Mouse (Mus musculus): Measurements from ENCODE around the gene Tmed9. TPM values are rescaled to one million over a fixed set of nuclear protein-coding genes. Genes with fewer than 3 reads are reported as not detected.
"Not testable (repeated sequence)": the region's sequence is repeated elsewhere in the genome, so short reads cannot be mapped to it uniquely, and the experiment has no call there.

Gene Tmed9
- polyA plus RNA-seq, 1 experiment from 2014 or later, result 102 TPM

GRCm38 (mm10) chr13:55543447-55543846 is 30.1 kb upstream of the Tmed9 start:
- peaks cover 100% of the 10 kb centered on the region for H3K36me3 ChIP-seq
- H3K4me1 ChIP-seq (replicated peaks), result no peaks in the 10 kb centered on the region
- no peaks in the 10 kb centered on the region for H3K9me3 ChIP-seq
- 93% methylated on average over 8 of the region's 8 CpGs for WGBS
- H3K27ac ChIP-seq, result no peak overlapping the region
- no peak for DNase-seq (ENCODE audit: low spot score)
- H3K27me3 ChIP-seq (ENCODE audit: insufficient read depth, poor library complexity, severe bottlenecking), result no peaks in the 10 kb centered on the region
- no peak overlapping the region for H3K4me3 ChIP-seq

- no peaks in the 10 kb centered on the region for H3K27me3 ChIP-seq (ENCODE audit: insufficient read depth, poor library complexity, severe bottlenecking)
- H3K36me3 ChIP-seq, result peaks cover 100% of the 10 kb centered on the region
Observed at GRCm38 (mm10) chr13:55544792-55545191, 28.7 kb upstream of the Tmed9 start.

GRCm38 (mm10) chr13:55547916-55548315 is 25.6 kb upstream of the Tmed9 start:
- Histone ChIP-seq H3K4me3 (no peak overlapping the region), H3K4me1 (replicated peaks) (no peaks in the 10 kb centered on the region), H3K36me3 (peaks cover 100% of the 10 kb centered on the region), H3K27ac (no peak overlapping the region), H3K9me3 (no peaks in the 10 kb centered on the region), H3K27me3 (ENCODE audit: insufficient read depth, poor library complexity, severe bottlenecking) (no peaks in the 10 kb centered on the region)
- WGBS, result 88% methylated on average over 2 of the region's 2 CpGs
- DNase-seq (ENCODE audit: low spot score), result no peak

More at GRCm38 (mm10) chr13:55544792-55545191, 28.7 kb upstream of the Tmed9 start:
- Histone ChIP-seq H3K4me1 (replicated peaks) (no peaks in the 10 kb centered on the region), H3K27ac (no peak overlapping the region), H3K4me3 (no peak overlapping the region), H3K9me3 (no peaks in the 10 kb centered on the region)
- WGBS, result 92% methylated on average over 6 of the region's 6 CpGs
- no peak for DNase-seq (ENCODE audit: low spot score)

- H3K4me3 ChIP-seq, result no peak overlapping the region
- H3K27ac ChIP-seq, result no peak overlapping the region
- WGBS, result 92% methylated on average over 5 of the region's 5 CpGs
- DNase-seq (ENCODE audit: low spot score), result no peak
- no peaks in the 10 kb centered on the region for H3K27me3 ChIP-seq (ENCODE audit: insufficient read depth, poor library complexity, severe bottlenecking)
- no peaks in the 10 kb centered on the region for H3K9me3 ChIP-seq
- H3K36me3 ChIP-seq, result peaks cover 100% of the 10 kb centered on the region
- no peaks in the 10 kb centered on the region for H3K4me1 ChIP-seq (replicated peaks)
Observed at GRCm38 (mm10) chr13:55548426-55548825, 25.1 kb upstream of the Tmed9 start.

- no peak for DNase-seq (ENCODE audit: low spot score)
- H3K4me3 ChIP-seq, result no peak overlapping the region
- H3K36me3 ChIP-seq, result peaks cover 100% of the 10 kb centered on the region
- H3K9me3 ChIP-seq, result no peaks in the 10 kb centered on the region
- no peaks in the 10 kb centered on the region for H3K4me1 ChIP-seq (replicated peaks)
- H3K27ac ChIP-seq, result no peak overlapping the region
- WGBS, result 88% methylated on average over 15 of the region's 15 CpGs
- no peaks in the 10 kb centered on the region for H3K27me3 ChIP-seq (ENCODE audit: insufficient read depth, poor library complexity, severe bottlenecking)
Observed at GRCm38 (mm10) chr13:55549061-55549460, 24.5 kb upstream of the Tmed9 start.

- H3K4me3 ChIP-seq, result no peak overlapping the region
- no peaks in the 10 kb centered on the region for H3K27me3 ChIP-seq (ENCODE audit: insufficient read depth, poor library complexity, severe bottlenecking)
- H3K36me3 ChIP-seq, result peaks cover 85% of the 10 kb centered on the region
Observed at GRCm38 (mm10) chr13:55555921-55556320, 17.6 kb upstream of the Tmed9 start.

GRCm38 (mm10) chr13:55557499-55557898 is 16.0 kb upstream of the Tmed9 start:
- no peaks in the 10 kb centered on the region for H3K9me3 ChIP-seq
- no peaks in the 10 kb centered on the region for H3K27me3 ChIP-seq (ENCODE audit: insufficient read depth, poor library complexity, severe bottlenecking)
- H3K36me3 ChIP-seq, result peaks cover 76% of the 10 kb centered on the region
- DNase-seq (ENCODE audit: low spot score), result no peak
- no peak overlapping the region for H3K4me3 ChIP-seq
- 93% methylated on average over 6 of the region's 6 CpGs for WGBS
- H3K4me1 ChIP-seq (replicated peaks), result no peaks in the 10 kb centered on the region
- no peak overlapping the region for H3K27ac ChIP-seq

More at GRCm38 (mm10) chr13:55555921-55556320, 17.6 kb upstream of the Tmed9 start:
- Histone ChIP-seq H3K9me3 (no peaks in the 10 kb centered on the region), H3K27ac (no peak overlapping the region), H3K4me1 (replicated peaks) (no peaks in the 10 kb centered on the region)
- DNase-seq (ENCODE audit: low spot score), result no peak
- 91% methylated on average over 9 of the region's 9 CpGs for WGBS

- no peaks in the 10 kb centered on the region for H3K27me3 ChIP-seq (ENCODE audit: insufficient read depth, poor library complexity, severe bottlenecking)
- no peak for DNase-seq (ENCODE audit: low spot score)
- H3K4me3 ChIP-seq, result no peak overlapping the region
- no peak overlapping the region for H3K27ac ChIP-seq
- H3K36me3 ChIP-seq, result peaks cover 79% of the 10 kb centered on the region
- no peaks in the 10 kb centered on the region for H3K9me3 ChIP-seq
- 82% methylated on average over 7 of the region's 7 CpGs for WGBS
- H3K4me1 ChIP-seq (replicated peaks), result no peaks in the 10 kb centered on the region
Observed at GRCm38 (mm10) chr13:55563266-55563879, 10.2 kb upstream of the Tmed9 start.

GRCm38 (mm10) chr13:55567001-55567400 is 6.5 kb upstream of the Tmed9 start:
- Histone ChIP-seq H3K4me1 (replicated peaks) (peaks cover 24% of the 10 kb centered on the region), H3K27me3 (ENCODE audit: insufficient read depth, poor library complexity, severe bottlenecking) (no peaks in the 10 kb centered on the region), H3K36me3 (peaks cover 69% of the 10 kb centered on the region), H3K4me3 (no peak overlapping the region), H3K9me3 (no peaks in the 10 kb centered on the region), H3K27ac (no peak overlapping the region)
- WGBS, result 94% methylated on average over 6 of the region's 6 CpGs
- no peak for DNase-seq (ENCODE audit: low spot score)

GRCm38 (mm10) chr13:55567949-55568348 is 5.6 kb upstream of the Tmed9 start:
- H3K36me3 ChIP-seq, result peaks cover 66% of the 10 kb centered on the region
- WGBS, result 91% methylated on average over 2 of the region's 2 CpGs

GRCm38 (mm10) chr13:55568524-55568923 is 5.0 kb upstream of the Tmed9 start:
- DNase-seq (ENCODE audit: low spot score); H3K27ac ChIP-seq; H3K27me3 ChIP-seq (ENCODE audit: insufficient read depth, poor library complexity, severe bottlenecking); H3K9me3 ChIP-seq; H3K4me3 ChIP-seq: not testable (repeated sequence)
- H3K4me1 ChIP-seq (replicated peaks), result peaks cover 28% of the 10 kb centered on the region
- H3K36me3 ChIP-seq, result peaks cover 60% of the 10 kb centered on the region
- WGBS, result 90% methylated on average over 4 of the region's 4 CpGs

More at GRCm38 (mm10) chr13:55567949-55568348, 5.6 kb upstream of the Tmed9 start:
- Histone ChIP-seq H3K27me3 (ENCODE audit: insufficient read depth, poor library complexity, severe bottlenecking) (no peaks in the 10 kb centered on the region), H3K4me1 (replicated peaks) (peaks cover 28% of the 10 kb centered on the region), H3K9me3 (no peaks in the 10 kb centered on the region), H3K4me3 (no peak overlapping the region), H3K27ac (no peak overlapping the region)
- no peak for DNase-seq (ENCODE audit: low spot score)

- peak overlapping the region; percentile 97 for H3K27ac ChIP-seq
- peak; percentile 45 for DNase-seq (ENCODE audit: low spot score)
- peaks cover 47% of the 10 kb centered on the region for H3K36me3 ChIP-seq
- H3K4me1 ChIP-seq (replicated peaks), result peaks cover 28% of the 10 kb centered on the region
- 6% methylated on average over 16 of the region's 16 CpGs for WGBS
- H3K27me3 ChIP-seq (ENCODE audit: insufficient read depth, poor library complexity, severe bottlenecking), result no peaks in the 10 kb centered on the region
- no peaks in the 10 kb centered on the region for H3K9me3 ChIP-seq
- H3K4me3 ChIP-seq, result peak overlapping the region; percentile 99
Observed at GRCm38 (mm10) chr13:55569726-55570285, 3.7 kb upstream of the Tmed9 start.

GRCm38 (mm10) chr13:55570286-55570973 is 3.1 kb upstream of the Tmed9 start:
- no peaks in the 10 kb centered on the region for H3K9me3 ChIP-seq
- peak; percentile 55 for DNase-seq (ENCODE audit: low spot score)
- H3K4me3 ChIP-seq, result peak overlapping the region; percentile 99
- WGBS, result under 1% methylated on average over 47 of the region's 47 CpGs
- peak overlapping the region; percentile 97 for H3K27ac ChIP-seq
- H3K36me3 ChIP-seq, result peaks cover 41% of the 10 kb centered on the region
- H3K4me1 ChIP-seq (replicated peaks), result peaks cover 28% of the 10 kb centered on the region
- H3K27me3 ChIP-seq (ENCODE audit: insufficient read depth, poor library complexity, severe bottlenecking), result no peaks in the 10 kb centered on the region
